Mouse (Mus musculus): ENCODE results near the gene Rhoj.

Gene Rhoj

DNA sequence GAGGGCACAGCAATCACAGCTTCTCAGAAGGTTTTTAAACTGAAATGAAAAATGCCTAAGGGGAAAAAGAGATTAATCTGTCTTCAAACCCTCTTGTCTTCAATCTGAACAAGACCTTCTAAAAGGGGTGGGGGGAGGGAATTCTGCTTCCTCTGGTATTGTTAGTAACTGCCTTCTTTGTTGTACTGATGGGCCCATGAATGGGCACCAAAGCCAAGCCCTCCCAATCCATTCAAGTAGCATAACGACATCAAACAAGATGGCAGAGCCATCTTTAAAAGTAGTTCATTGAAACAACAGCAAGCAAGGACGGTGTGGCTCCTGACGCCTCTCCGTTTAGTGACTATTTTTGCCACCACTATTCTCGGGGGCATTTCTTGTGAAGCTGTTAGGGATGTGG is 42.6 kb downstream of the Rhoj start:
- no peak for DNase-seq (ENCODE audit: low spot score)

DNA sequence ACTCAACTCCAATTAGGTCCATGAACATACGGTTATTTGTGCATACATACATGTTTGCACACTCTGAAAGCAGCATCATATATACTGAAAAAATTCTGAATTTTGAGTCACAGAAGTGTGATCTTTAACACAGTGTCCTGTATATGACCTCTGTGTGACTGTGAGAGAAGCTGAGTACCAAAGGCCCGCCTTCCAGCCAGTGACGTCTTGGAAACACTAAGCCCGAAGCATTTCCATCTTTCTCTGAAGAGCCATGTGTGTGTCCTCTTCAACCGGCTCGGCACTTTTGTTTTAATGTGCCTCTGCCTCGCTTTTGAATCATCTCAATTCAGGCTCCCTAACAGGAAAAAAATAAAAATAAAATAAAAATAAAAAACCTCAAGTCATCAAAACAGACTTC is 43.7 kb downstream of the Rhoj start:
- no peak for DNase-seq (ENCODE audit: low spot score)

DNA sequence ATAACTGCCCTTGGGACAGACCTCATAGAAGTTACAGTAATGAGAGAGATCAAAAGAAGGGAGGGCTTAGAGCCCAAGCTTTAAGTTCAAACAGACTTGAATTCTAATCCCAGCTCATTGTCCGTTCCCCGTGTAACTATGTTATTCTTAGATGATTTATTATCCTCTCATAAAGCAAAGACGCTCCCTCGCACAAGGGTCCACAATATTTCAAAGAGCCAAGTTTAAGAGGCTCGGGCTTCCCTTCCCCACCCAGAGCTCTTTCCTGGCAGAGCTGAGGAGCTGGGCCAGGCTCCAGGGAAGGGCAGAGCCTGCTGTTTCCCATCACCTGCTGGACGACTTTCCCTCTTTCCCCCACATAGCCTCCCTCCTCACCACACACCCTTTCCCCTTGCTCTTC is 44.3 kb downstream of the Rhoj start:
- no peak for DNase-seq (ENCODE audit: low spot score)

DNA sequence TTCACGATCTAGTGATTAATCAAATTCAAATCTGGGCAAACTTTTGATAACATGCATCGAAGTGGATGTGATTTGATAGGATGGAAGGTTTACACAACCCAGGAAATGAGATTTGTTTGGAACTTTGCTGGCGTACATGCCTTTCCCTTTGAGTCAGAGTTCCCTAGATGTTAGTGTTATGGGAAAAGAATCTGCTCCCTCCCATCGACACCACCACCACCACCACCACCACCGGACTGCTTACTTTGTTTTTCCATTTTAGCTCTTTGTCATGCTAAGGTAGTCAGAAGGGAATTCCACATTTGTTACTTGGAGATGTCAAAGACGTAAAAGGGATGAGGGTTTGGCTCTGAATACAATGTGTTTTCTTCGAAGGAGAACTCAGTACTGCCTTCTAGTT is 46.2 kb downstream of the Rhoj start:
- no peak for DNase-seq (ENCODE audit: low spot score)

DNA sequence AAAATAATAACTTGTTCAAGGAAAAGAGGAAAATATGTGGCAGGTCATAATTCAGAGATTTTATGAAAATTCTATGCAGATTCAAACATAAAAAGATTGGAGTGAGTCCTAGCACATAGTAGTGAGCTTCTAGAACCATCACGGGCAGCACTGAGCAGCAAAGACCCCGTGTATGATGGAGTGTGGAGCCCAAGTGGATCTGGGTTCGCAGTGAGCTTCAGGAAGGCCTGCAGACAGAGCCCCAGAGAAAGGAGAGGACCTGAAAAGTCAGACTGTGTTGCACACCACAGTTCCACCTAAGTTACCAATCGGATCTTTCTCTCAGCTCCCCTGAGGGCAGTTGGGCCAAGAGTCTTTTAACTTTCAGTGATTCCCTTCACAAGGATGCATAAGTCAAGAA is 49.7 kb downstream of the Rhoj start:
- DNase-seq (ENCODE audit: low spot score): no peak

DNA sequence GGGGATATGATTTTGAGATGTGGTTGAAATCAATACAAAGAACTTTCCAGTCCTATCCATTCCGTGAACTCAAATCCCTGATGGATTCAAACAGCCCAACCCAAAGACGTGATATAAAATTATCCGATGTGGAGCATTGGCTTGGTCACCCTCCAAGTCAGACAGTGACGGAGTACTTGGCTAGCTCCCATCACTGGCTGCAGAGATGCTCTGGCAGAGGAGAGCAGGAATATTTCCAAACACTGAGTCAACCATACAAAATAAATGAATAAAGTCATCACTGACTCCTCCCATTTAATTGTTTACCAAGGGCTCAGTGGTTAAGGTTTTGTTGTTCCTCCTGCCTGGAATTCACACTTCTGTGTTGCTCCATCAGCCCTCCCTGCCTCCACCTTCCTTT is 50.6 kb downstream of the Rhoj start:
- DNase-seq (ENCODE audit: low spot score): no peak

DNA sequence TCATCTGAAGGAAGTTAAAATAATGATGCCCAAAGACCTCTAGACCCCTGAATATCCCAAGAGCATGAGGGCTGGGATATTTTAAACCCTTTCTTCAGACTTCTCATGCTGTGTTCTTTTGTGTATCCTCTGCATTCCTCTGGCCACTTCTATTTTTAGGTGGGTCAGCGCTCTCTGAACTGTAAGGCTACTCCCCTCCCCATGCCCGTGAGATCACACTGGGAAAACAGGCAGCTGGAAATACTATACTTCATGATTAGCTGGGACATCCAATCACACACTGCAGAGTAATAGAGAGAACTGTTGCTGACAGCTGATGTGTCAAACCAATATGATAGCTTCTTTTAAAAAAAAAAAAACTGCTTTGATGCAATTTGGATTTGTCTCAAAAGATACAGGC is 51.4 kb downstream of the Rhoj start:
- DNase-seq (ENCODE audit: low spot score): no peak

DNA sequence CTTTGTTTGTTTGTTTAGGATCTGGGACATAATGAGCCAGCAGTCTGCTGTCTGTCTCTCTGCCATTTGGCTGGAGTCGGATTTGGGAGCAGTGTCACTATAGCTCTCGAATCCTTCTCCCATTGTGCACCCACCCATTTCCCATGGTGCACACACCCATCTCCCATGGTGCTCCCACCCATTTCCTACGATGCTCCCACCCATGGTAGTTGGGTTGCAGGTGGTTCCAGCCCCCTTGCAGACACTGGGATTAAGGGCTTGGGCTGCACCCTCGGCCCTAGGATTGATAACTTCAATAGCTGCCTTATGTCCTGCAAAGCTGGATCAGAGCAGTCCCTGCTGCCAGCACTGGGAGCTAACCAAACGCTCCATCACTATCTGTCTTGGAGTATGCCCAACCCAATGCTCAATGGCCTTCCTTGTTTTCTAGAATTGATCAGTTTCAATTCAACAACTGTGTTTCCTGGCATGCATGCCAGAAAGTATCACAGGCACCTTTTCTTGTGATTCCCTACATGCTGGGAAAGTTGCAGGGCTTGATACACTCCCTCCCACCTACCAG is 51.9 kb downstream of the Rhoj start:
- no peak for DNase-seq (ENCODE audit: low spot score)

DNA sequence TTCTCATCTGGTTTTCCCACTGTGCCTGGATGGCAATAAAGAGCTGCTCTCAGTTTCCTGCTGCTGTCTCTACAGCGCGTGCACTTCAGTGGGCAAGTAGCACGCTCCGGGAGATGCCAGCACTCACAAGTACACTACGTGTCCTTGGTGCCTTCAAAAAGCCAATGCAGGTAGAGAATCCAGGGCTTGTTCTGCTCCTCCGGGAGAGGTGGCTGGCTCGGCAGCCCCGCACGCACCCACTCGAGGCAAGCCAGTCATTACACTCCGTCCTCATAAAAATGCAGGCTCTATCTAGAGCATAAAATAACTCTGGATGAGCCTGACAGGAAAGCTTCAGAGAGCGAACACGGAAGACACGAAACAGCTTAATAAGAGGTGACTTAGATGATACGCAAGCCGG is 54.3 kb downstream of the Rhoj start:
- DNase-seq (ENCODE audit: low spot score): no peak

DNA sequence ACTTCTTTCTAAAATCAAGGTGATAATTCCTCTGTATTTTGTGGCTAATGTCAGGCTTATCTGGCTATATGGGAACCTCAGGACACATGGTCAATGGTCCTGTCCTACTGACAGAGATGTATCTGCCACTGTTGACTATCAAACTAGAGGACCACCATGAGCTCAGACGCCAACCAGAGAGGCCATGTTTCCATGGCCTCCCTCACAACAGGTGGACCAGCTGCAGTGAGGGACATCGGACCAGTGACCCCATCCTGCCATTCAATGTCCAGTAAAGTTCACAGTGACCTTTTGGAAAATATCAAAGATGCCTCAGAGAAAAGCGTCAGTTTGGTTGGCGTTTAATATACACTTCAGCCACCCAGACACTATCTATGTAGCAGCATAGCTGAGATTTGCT is 56.3 kb downstream of the Rhoj start:
- no peak for DNase-seq (ENCODE audit: low spot score)

DNA sequence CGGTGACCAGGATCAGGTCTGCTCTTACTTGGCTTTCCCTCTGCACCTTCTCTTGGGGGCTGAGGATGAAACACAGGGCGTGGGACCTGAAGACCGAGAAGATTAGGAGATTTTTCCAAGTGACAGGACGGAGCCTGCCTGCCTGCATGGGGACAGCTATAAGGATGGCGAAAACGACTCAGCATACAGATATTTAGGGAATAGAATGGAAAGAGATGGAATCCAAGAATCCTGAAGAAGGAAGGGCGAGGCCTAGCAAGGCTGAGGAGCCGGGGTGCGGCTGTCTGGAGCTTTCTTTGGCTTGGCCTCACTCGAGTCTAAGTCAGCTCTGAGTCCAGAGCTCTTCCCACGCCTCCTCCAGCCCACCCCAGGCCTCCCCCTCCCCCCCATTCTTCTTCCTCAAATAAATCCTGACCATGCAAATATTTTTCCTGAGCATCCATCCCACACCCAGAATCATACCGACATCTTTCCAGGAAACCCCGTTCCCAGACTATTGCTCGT is 57.6 kb downstream of the Rhoj start:
- no peak for DNase-seq (ENCODE audit: low spot score)

DNA sequence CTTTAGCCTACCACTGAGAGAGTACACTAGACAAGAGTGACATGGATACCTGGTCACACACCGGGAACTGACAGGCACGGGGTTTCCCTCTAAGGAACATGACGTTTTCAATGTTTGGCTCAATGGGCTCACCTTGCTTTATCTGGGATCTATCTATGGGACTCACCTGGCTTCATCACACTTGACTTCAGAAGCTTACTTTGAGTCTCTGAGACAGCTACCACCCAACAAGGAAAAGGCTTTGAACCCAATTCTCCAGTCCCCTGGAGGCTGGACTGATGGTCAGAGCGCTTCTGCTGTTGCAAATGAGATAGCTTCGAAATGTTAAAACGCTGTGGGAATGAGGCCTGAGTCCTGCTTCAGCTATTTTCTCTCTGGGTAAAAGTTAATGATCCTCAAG is 59.2 kb downstream of the Rhoj start:
- DNase-seq (ENCODE audit: low spot score): no peak

DNA sequence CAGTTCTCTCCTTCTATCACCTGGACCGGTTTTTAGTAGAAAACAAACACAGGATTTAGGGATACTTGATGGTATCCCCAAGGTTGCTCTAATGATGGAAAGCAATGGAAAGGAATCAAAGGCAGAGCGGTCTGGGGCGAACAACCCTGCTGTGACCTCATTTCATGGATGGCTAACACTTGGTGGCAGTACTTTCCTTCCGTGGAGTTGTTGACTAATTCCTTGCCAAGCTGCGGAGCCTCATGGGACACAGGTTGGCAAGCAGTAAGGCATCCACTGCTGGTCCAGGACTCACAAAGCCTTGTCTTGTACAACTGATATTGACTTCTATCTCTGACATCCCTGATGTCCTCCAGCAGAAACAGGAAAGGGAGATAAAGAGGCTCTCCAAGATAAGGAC is 60.4 kb downstream of the Rhoj start:
- no peak for DNase-seq (ENCODE audit: low spot score)

DNA sequence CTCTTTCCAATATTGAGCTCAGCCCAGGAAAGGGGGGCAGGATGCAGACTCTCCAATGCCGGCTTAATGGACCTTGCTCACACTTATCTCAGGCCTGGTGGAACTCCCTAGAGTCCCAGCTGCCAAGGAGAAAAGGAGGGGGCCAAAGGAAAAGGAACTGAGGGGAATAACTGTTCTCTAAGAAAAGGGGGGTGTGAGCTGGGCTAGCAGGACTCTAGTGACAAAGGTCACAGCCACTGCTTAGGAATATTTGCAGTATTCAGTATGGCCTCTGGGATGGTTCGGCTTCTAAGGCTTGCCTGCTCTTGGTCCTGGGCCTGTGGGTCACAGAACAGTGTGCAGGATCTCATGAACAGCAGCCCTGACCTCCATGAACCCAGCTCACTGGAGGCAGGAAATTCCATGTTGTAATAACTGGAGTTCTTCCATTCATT is 61.3 kb downstream of the Rhoj start:
- DNase-seq (ENCODE audit: low spot score): no peak

DNA sequence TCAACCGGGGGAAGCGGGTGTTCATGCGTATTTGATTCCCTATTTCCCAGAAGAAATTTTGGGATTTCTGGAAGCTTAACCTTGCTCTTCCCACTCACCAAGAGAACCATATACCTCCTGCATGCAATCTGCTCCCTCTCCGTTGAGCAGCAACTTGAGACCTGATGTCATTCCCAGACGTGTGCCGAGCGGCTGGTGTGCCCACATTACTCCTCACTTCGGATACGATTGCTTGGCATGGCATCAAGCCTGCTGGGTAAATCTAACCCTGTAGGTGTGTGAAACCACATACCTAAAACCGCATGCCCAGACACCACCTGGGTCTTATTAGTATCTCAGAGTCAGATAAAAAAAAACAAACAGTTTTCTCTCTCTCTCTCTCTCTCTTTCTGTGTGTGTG is 66.3 kb downstream of the Rhoj start:
- no peak for DNase-seq (ENCODE audit: low spot score)

DNA sequence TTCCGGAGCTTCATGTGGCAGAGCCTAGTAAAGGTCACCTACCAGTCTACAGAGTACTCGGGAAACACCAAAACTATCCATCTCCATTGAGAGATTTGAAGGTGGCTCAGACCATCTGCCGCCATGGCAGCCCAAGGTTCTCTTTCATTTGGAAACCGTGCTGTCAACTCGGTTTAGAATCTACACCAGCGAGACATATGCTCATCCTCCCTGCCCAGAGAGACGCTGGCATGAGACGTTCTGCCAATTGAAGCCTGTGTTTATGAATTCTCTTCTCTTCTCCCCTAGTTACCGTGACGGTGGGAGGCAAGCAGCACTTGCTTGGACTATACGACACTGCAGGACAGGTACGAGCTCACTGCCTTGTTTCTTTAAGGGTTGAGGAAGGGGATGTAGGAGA is 66.9 kb downstream of the Rhoj start:
- no peak for DNase-seq (ENCODE audit: low spot score)

DNA sequence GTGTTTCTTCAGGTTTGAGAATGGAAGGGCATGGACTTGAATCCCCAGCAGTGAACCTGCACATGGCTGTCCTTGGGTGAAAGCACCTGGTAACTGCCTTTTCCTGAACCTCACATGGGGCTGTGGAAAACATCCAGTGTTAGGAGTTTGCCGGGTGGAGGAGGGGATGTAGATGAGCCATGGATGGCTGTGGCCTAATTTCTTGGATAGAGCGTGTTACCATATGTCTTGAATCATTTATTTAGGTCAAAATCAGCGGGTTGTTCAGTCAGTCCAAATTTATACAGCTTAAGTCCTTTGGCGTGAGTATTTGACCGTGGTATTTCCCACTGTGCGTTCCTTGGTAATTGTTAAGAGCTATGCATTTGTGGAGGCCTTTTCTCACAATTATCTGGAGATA is 68.0 kb downstream of the Rhoj start:
- DNase-seq (ENCODE audit: low spot score): no peak

DNA sequence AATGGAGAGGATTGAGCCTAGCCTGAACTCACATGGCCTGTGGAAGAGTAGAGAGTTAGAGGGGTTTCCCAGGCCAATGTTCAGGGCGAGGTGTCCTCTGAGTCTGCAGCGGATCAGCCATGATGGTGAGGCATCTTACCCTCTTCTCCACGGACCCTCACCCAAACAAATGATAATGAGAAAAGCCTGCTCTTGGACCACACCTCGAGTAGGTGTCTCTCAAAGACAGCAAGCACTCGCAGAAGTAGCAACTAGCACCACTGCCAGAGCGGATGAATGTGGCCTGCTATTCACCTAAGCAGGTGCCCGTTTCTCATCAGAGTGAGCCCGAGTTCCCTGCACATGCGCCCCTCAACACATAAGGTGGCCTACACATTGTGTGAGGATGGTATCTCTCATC is 78.6 kb downstream of the Rhoj start:
- no peak for DNase-seq (ENCODE audit: low spot score)

DNA sequence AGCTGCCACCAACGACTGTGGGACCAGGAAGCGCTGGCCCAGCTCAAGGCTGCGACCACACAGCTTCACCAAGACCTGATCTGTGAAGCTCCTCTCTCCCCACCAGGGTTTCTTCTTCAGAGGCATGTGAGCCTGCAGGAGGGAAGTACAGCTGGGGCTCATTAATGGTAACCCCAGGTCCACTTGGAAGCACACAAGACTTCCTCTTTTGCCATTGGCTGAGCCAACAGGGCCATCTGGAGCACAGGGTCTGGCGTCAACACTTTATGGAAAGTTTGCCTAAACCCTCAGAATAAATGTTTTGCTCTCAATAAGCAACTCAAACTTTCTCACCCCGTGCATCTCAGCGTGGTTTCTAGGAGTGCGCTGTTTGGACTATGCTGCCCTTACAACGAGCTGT is 79.0 kb downstream of the Rhoj start:
- DNase-seq (ENCODE audit: low spot score): no peak

DNA sequence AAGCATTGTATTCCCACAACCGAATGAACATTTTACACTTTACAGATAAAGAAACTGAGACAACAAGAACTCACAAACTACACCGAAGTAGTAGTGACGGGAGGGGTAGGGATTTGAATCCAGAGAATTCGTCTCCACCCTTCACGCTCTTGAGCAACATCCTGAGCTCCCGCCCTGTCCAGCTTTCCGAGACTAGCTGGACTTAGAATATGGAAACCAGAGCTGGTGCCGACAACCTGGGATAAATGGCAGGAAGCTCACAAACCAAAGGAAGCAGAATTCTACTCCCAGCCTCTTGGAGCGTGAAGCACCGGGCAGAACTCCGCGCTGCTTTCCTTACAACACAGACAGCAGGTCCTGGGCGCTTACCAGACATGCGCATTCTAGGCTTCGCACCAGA is 79.7 kb downstream of the Rhoj start:
- no peak for DNase-seq (ENCODE audit: low spot score)

DNA sequence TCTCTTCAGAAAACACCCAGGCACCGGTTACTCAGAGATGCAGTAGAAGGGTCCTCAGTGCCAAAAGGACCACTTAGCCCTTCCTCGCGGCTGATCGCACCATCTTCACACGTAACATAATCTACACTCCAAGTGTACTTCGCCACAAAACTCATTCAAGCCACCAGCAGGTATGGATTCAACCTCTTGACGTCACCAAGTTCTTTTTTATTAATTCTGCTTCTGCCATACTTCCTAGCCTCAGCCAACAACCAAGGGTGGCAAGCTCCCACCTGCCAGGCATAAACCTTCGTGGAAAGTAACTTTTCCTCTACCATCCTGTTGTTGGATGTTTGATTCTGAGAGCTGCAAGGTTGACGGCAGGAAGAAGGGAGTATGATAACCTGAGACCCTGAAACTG is 80.4 kb downstream of the Rhoj start:
- no peak for DNase-seq (ENCODE audit: low spot score)

DNA sequence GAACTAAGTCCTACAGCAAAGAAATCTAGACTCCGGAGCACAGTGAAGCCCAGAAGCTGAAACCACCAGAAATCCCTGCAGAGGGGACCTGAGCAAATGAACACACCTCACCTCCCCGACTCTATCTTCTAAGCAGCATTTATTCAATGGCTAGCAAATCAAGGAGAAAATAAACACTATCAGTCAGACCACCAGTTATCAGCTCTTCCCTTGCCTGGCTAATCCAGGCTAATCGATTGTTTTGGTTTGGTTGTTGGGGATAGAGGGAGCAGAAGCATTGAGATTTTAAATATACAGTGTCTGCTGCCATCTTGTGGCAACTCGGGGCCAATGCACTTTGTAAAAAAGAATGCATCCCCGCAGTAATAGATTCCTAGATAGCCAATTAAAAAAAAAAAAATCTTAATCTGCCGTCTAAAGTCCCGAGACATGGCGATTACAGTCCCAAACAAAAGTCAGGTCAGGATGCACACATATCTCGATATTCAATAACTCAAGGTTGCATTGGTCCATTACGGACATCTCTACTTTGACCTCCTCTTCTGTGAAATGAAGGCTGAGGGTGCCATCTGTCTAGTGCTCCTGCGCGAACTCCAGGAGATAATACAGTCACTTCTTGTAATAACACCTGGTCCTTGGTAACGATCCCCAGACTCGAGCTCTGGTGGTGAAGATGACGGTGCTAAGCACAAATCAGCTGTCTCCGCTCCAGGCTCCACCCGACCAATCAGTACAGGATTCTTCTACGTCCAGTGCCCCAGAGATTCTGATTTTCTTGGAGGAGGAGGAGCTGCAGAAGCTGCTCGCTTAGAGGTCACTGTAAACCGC is 81.4 kb downstream of the Rhoj start:
- no peak for DNase-seq (ENCODE audit: low spot score)

DNA sequence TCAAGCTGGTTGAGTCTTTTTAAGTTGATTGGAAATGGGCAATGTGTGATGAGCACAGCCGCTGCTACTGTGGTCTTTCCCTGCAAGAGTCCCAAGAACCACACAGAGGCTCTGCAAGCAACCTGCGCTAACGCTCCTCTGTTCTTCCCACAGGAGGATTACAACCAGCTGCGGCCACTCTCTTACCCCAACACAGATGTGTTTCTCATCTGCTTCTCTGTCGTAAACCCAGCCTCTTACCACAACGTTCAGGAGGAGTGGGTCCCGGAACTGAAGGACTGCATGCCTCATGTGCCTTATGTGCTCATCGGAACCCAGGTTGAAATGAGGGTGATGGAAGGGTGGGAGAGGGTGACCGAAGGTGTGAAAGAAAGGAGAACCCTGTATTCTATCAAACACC is 83.4 kb downstream of the Rhoj start:
- DNase-seq (ENCODE audit: low spot score): no peak

Data from urinary bladder, postnatal 10 days (tissue).